Mouse (Mus musculus): ENCODE results near the gene Spata21. TPM values are rescaled to one million over a fixed set of nuclear protein-coding genes. Genes with fewer than 3 reads are reported as not detected.

The Spata21 gene
- polyA plus RNA-seq, 1 experiment from 2014 or later = not detected

DNA sequence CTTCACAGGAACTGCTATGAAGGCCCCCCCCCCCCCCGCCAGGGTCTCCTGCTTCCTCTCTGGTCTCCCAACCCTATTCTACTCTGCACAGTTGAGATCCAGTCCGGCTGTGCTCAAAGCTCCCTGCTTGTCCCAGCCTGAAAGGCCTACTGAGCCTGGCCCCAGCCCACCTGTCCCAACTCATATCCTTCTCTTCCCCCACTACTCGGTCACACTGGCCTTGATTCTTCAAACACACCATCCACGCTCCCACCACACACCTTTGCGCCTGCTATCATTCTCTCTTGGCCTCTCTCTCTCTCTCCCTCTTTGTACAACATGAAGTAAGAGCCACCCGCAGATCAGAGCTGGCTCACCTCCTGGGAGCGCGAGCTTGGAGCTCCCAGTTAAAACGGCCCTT is 29.3 kb upstream of the Spata21 start:
- no peak for ATAC-seq (ENCODE audit: low FRiP score)
- H3K27ac ChIP-seq (ENCODE audit: low read depth, low read length) = no peak overlapping the region
- no peaks in the 10 kb centered on the region for H3K9me3 ChIP-seq (ENCODE audit: control insufficient read depth, low read length)
- no peak overlapping the region for H3K9ac ChIP-seq (ENCODE audit: low read length)
- no peak overlapping the region for H3K4me3 ChIP-seq (ENCODE audit: low read depth, low read length)
- peaks cover 2% of the 10 kb centered on the region; the same call in 1 of the 2 replicates for H3K36me3 ChIP-seq (ENCODE audit: control insufficient read depth, insufficient read depth, low read length)
- H3K27me3 ChIP-seq (ENCODE audit: control insufficient read depth, insufficient read depth, low read length) = no peaks in the 10 kb centered on the region
- H3K4me2 ChIP-seq = no peak overlapping the region
- 77% methylated on average over 9 of the region's 9 CpGs for WGBS
- H3K4me1 ChIP-seq (ENCODE audit: control insufficient read depth, insufficient read depth, low read length) = peaks cover 24% of the 10 kb centered on the region
- no peak for DNase-seq (ENCODE audit: low spot score, missing footprints)

DNA sequence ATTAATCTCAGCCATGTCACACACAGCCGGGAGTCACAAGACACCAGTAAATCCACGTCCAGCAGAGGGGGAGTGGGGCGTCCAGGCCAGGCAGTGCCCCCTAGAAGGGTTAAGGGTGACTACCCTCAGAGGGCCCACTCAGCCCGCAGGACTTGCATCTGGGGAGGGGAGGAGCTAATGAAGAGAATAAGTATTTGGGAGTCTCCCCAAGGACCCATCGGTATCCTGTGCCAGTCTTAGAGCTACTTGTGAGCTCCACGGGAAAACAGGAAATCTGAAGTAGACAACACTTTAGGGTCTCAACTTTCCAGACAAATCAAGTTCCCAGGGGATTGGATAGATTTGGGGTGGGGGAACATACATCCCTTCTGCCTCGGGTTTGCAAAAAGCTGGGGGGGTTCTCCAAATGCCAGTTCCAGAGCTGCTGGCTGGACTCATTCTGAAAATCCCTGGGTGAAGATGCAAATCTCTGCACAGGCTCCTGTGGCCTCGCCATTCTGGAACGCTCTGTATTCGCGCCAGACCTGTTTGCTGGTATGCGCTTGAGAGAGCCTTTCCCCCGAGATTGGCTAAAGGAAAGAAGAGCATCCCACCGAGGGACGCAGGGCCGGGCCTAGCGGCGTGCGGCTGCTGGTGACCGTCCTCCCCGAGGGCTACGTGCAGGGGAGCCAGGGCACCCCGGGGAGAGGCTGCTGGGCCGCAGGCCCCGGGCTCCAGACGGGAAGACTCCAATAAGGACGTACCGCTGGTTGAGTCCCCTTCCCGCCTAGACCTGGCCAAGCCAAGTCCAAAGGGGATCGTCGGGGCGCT is 28.3 kb upstream of the Spata21 start:
- WGBS = 2% methylated on average over 31 of the region's 32 CpGs
- Histone ChIP-seq H3K4me3 (ENCODE audit: low read depth, low read length) (peak overlapping the region; percentile 62), H3K9ac (ENCODE audit: low read length) (peak overlapping the region; percentile 75), H3K27me3 (ENCODE audit: control insufficient read depth, insufficient read depth, low read length) (no peaks in the 10 kb centered on the region), H3K4me2 (peak overlapping the region; percentile 81), H3K4me1 (ENCODE audit: control insufficient read depth, insufficient read depth, low read length) (peaks cover 18% of the 10 kb centered on the region), H3K36me3 (ENCODE audit: control insufficient read depth, insufficient read depth, low read length) (peaks cover 2% of the 10 kb centered on the region; the same call in 1 of the 2 replicates), H3K27ac (ENCODE audit: low read depth, low read length) (peak overlapping the region; percentile 63; the same call in 1 of the 2 replicates), H3K9me3 (ENCODE audit: control insufficient read depth, low read length) (no peaks in the 10 kb centered on the region)
- DNase-seq (ENCODE audit: low spot score, missing footprints) (no peak), ATAC-seq (ENCODE audit: low FRiP score) (no peak)

DNA sequence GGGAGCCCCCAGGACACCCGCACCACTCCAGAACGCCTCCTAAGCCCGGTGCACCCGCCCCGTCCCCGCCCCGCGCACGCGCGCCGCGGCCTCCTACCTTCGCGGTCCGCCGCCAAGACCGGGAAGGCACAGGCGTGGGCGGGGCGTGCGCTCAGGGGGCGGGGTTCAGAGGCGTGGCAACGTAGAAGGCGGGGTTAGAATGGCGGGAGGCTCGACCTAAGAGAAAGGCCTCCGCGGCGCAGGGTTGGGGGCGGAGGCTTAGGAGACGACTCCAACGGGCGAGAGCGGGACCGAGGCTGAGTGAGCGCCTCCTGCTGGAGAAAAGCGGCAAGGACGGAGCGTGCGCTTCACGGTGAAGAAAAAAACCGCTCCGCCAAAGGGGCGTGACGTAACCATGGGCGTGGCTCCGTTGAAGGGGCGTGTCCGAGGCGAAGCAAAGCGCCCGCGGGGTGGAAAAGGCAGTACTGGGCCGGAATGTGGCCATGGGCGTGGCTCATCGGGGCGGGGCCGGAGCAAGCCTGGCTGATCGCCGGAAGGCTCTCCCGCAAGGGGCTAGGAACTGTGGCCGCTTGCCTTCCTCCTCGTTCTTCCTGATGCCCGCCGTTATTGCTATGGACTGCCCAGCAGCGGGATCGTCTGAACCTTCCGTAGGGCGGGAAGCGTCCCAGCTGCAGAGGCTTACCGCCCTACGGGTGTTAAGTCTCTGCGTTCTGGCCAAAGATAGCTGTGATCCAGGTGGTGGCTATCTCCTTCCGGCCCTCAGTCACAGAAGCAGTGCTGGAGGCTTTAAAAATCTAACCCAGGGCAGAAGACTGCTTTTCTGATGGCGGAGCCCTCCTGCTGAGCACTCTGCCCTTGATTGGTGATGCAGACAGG is 27.5 kb upstream of the Spata21 start, which contains the start of gene Crocc:
Crocc (minus strand) TSS at position 125 of the 876 bp plus-strand sequence.
- ATAC-seq (ENCODE audit: low FRiP score) (peak; percentile 95), DNase-seq (ENCODE audit: low spot score, missing footprints) (peak; percentile 100)
- WGBS = under 1% methylated on average over 76 of the region's 77 CpGs
- H3K36me3 ChIP-seq (ENCODE audit: control insufficient read depth, insufficient read depth, low read length) = no peaks in the 10 kb centered on the region; the same call in 1 of the 2 replicates
- H3K27ac ChIP-seq (ENCODE audit: low read depth, low read length) = peak within 1 kb of the TSS; percentile 68
- H3K4me2 ChIP-seq = peak within 1 kb of the TSS; percentile 81
- no peaks in the 10 kb centered on the region for H3K9me3 ChIP-seq (ENCODE audit: control insufficient read depth, low read length)
- H3K9ac ChIP-seq (ENCODE audit: low read length) = peak within 1 kb of the TSS; percentile 75
- H3K27me3 ChIP-seq (ENCODE audit: control insufficient read depth, insufficient read depth, low read length) = no peaks in the 10 kb centered on the region
- H3K4me1 ChIP-seq (ENCODE audit: control insufficient read depth, insufficient read depth, low read length) = peaks cover 18% of the 10 kb centered on the region
- H3K4me3 ChIP-seq (ENCODE audit: low read depth, low read length) = peak within 1 kb of the TSS; percentile 62

DNA sequence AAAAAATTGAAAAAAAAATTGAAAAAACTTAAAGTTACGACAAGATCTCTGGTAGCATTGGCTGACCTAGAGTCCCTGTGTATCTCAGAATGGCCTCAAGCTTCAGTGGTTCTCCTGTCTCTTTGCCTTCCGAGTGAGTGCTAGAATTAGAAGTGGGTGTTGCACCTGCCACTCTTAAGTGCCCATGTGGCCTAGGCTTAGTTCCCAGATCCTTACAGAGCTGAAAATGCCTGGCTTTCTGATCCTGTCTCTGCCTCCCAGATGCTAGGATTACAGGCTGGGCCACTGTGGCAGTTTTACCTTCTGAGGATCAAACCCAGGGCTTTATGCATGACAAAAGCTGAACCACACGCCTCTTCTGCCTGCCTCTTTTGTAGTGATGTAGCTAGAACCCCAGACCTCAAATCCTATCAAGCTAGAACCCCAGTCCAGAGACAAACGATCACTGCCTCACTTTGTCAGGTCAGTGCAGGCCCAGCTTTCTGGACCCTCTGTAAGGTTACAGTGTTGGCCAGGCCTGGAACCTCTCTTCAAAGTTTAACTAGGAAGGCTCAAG is 24.0 kb upstream of the Spata21 start:
- H3K27me3 ChIP-seq (ENCODE audit: control insufficient read depth, insufficient read depth, low read length) = no peaks in the 10 kb centered on the region
- H3K27ac ChIP-seq (ENCODE audit: low read depth, low read length) = no peak overlapping the region
- H3K4me3 ChIP-seq (ENCODE audit: low read depth, low read length) = no peak overlapping the region
- peaks cover 21% of the 10 kb centered on the region for H3K36me3 ChIP-seq (ENCODE audit: control insufficient read depth, insufficient read depth, low read length)
- H3K9ac ChIP-seq (ENCODE audit: low read length) = no peak overlapping the region
- 70% methylated on average over 4 of the region's 4 CpGs for WGBS
- H3K4me2 ChIP-seq = no peak overlapping the region
- H3K4me1 ChIP-seq (ENCODE audit: control insufficient read depth, insufficient read depth, low read length) = peaks cover 12% of the 10 kb centered on the region
- no peak for DNase-seq (ENCODE audit: low spot score, missing footprints)
- no peak for ATAC-seq (ENCODE audit: low FRiP score)
- no peaks in the 10 kb centered on the region for H3K9me3 ChIP-seq (ENCODE audit: control insufficient read depth, low read length)

DNA sequence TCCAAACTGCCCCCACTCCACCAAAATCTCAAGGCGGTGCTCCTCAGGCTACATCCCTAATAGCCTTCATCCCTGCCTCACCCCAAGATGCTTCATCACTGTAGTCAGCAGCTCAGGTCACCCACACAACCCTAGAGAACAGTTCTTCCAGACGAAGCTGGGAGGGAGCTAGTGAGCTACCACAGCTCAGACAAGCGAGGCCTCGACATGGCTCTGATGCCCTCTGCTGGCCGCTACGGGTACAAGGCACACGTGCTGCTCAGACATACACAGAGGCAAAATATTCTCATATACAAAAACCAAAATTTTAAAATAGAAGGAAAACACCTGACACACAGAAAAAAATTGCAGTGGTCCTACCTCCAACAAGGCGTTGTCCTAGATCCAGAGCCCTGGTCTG is 23.0 kb upstream of the Spata21 start:
- WGBS = 4% methylated on average over 8 of the region's 8 CpGs

DNA sequence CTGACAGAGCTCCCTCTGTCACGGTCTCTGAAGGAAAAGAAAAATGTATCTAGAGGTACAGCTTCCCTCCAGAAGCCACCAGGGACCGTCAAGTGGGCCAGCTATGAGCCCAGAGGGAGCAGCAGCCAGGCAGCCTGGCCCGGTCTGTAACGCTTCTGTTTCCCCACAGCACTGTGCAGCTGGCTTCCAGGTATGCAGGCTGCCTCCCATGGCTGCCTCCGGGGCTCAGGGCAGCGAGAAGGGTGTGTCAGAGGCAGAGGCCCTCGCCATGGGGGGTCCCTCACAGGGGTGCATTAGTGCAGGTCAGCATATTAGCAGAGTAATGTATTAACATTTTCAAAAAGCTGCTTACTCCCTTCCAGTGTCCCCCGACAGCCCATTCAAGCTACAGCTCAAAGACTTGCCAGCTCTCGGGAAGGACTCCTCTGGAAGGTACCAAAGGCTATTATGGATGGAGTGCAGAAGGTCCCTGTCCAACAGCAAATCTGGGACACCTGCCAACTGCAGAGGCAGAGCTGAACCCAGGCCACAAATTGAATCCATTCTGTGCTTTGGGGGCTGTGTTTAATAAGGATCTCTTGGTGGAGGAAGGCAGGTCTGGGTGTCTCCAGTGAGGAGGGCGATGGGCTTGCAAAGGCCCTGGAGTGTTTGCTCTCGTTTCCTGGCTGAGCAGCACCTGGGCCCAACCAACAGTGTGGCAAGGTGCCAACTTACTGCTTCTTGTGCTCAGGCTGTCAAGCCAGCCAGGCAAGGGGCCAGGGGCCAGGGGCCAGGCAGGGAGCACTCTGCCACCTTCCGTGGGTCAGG is 21.2 kb upstream of the Spata21 start:
- Histone ChIP-seq H3K9ac (ENCODE audit: low read length) (no peak overlapping the region), H3K4me2 (no peak overlapping the region), H3K36me3 (ENCODE audit: control insufficient read depth, insufficient read depth, low read length) (peaks cover 27% of the 10 kb centered on the region), H3K27ac (ENCODE audit: low read depth, low read length) (no peak overlapping the region), H3K4me1 (ENCODE audit: control insufficient read depth, insufficient read depth, low read length) (no peaks in the 10 kb centered on the region), H3K9me3 (ENCODE audit: control insufficient read depth, low read length) (no peaks in the 10 kb centered on the region), H3K27me3 (ENCODE audit: control insufficient read depth, insufficient read depth, low read length) (no peaks in the 10 kb centered on the region), H3K4me3 (ENCODE audit: low read depth, low read length) (no peak overlapping the region)
- ATAC-seq (ENCODE audit: low FRiP score) (no peak), DNase-seq (ENCODE audit: low spot score, missing footprints) (no peak)
- 89% methylated on average over 12 of the region's 12 CpGs for WGBS

More for the DNA sequence above, 23.0 kb upstream of the Spata21 start:
- no peak overlapping the region for H3K9ac ChIP-seq (ENCODE audit: low read length)
- 0 out of 2 replicates have a peak, but pooled peaks cover 5% of the 10 kb centered on the region for H3K4me1 ChIP-seq (ENCODE audit: control insufficient read depth, insufficient read depth, low read length)
- DNase-seq (ENCODE audit: low spot score, missing footprints) (peak; percentile 96), ATAC-seq (ENCODE audit: low FRiP score) (no peak)
- H3K4me2 ChIP-seq = no peak overlapping the region
- no peak overlapping the region for H3K4me3 ChIP-seq (ENCODE audit: low read depth, low read length)
- H3K27ac ChIP-seq (ENCODE audit: low read depth, low read length) = no peak overlapping the region
- peaks cover 23% of the 10 kb centered on the region for H3K36me3 ChIP-seq (ENCODE audit: control insufficient read depth, insufficient read depth, low read length)
- no peaks in the 10 kb centered on the region for H3K9me3 ChIP-seq (ENCODE audit: control insufficient read depth, low read length)
- no peaks in the 10 kb centered on the region for H3K27me3 ChIP-seq (ENCODE audit: control insufficient read depth, insufficient read depth, low read length)

DNA sequence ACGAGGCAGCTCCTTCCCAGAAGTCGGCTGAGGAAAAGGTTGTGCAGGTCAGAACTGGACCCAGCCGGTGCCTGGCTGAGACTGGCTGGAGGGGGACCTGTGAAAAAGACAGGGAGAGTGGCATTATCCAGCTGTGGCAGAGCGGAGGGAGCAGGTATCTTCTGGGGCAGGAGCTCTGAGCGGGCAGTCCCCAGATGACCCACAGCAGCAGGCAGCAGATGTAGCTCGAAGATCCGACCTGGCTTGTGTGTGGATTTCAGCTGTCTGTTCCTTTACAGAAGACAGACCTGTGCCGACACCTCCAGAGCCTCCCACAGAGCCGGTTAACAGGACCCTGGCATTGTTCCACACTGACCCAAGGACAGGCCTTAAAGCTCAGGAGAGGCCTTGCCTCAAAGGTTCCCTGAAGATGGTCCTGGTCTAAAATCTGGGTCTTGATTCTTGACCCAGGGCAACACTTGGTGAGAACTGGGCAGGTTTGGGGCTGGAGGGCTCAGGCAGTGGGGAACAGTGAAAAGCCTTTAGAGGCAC is 20.6 kb upstream of the Spata21 start:
- Histone ChIP-seq H3K27me3 (ENCODE audit: control insufficient read depth, insufficient read depth, low read length) (no peaks in the 10 kb centered on the region), H3K4me1 (ENCODE audit: control insufficient read depth, insufficient read depth, low read length) (no peaks in the 10 kb centered on the region), H3K4me3 (ENCODE audit: low read depth, low read length) (no peak overlapping the region), H3K9ac (ENCODE audit: low read length) (no peak overlapping the region), H3K27ac (ENCODE audit: low read depth, low read length) (no peak overlapping the region), H3K4me2 (no peak overlapping the region), H3K36me3 (ENCODE audit: control insufficient read depth, insufficient read depth, low read length) (peaks cover 27% of the 10 kb centered on the region), H3K9me3 (ENCODE audit: control insufficient read depth, low read length) (no peaks in the 10 kb centered on the region)
- 91% methylated on average over 9 of the region's 9 CpGs for WGBS
- DNase-seq (ENCODE audit: low spot score, missing footprints) = no peak
- ATAC-seq (ENCODE audit: low FRiP score) = no peak

DNA sequence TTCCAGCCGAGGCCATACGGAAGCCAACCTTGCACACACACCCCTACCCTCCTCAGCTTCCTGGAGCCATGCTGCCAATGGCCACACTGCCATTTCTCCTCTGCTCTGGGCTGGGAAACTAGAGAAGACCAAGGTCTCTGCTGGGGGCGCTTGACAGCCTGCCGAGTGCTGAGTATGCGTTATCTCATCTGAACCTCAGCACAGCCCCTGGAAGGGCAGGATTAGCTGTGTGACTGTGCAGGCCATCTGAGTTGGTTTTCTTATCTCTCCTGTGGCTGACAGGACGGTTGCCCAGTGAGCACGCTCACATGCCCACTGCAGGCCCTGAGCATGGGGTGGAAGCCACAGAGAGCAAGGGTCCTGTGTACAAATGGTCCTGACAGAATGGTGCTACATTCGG is 19.5 kb upstream of the Spata21 start:
- no peak overlapping the region for H3K9ac ChIP-seq (ENCODE audit: low read length)
- H3K27ac ChIP-seq (ENCODE audit: low read depth, low read length) = no peak overlapping the region
- 90% methylated on average over 8 of the region's 8 CpGs for WGBS
- H3K9me3 ChIP-seq (ENCODE audit: control insufficient read depth, low read length) = no peaks in the 10 kb centered on the region
- no peak for ATAC-seq (ENCODE audit: low FRiP score)
- peaks cover 29% of the 10 kb centered on the region for H3K36me3 ChIP-seq (ENCODE audit: control insufficient read depth, insufficient read depth, low read length)
- H3K4me3 ChIP-seq (ENCODE audit: low read depth, low read length) = no peak overlapping the region
- H3K4me2 ChIP-seq = no peak overlapping the region
- no peak for DNase-seq (ENCODE audit: low spot score, missing footprints)
- no peaks in the 10 kb centered on the region for H3K27me3 ChIP-seq (ENCODE audit: control insufficient read depth, insufficient read depth, low read length)
- no peaks in the 10 kb centered on the region for H3K4me1 ChIP-seq (ENCODE audit: control insufficient read depth, insufficient read depth, low read length)

All from midbrain, embryonic 11.5 days (tissue).